Comparison of ENCODE assay signal across 14 mouse cellular contexts in the genomic region with DNA sequence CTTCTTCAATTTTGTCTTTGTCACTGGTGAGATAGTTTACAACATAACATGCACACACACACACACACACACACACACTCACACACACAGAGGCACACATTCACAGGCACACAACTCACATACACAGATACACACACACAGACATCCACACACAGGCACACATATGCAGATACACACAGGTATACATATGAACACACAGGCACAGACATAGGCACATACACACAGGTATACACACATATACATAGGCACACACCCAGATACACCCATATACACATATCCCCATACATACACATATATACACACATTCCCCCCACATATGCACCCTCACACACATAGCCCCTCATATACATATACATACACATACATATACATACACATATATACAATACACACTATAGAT. TPM values are rescaled to one million over a fixed set of nuclear protein-coding genes. Genes with fewer than 3 reads are reported as not detected.
DNase-seq lines count a peak whose midpoint lies in the region; ATAC-seq lines count a peak whose summit lies in the region.
"Had no signal": no experiment of that assay in that cellular context is flagged by ENCODE, and none has a peak within 500 bp of the region (broad histone marks: within the 10 kb centered on the region; RNA-seq: fewer than 3 reads in every experiment).

No protein-coding gene starts in this region.

- no peak overlapping the region for H3K27ac ChIP-seq in heart, embryonic 14.5 days (replicated peaks in 1 of 2; ENCODE audit: control insufficient read depth in 1 of 2, insufficient read depth in 1 of 2, low read depth in 2 of 2, low read length in 2 of 2)
- no peak overlapping the region for H3K27ac ChIP-seq in embryonic facial prominence, embryonic 11.5 days (replicated peaks; ENCODE audit: low read depth, low read length)
- no peak overlapping the region for H3K27ac ChIP-seq in hindbrain, embryonic 13.5 days
- H3K27ac ChIP-seq in midbrain, embryonic 15.5 days = no peak overlapping the region
- no peak overlapping the region for H3K27ac ChIP-seq in liver, embryonic 11.5 days (ENCODE audit: low read depth, low read length)

- ATAC-seq in heart, embryonic 14.5 days (ENCODE audit: insufficient number of reproducible peaks, insufficient read depth, low FRiP score, low read depth) = peak; percentile 27; the same call in 1 of the 2 replicates
- peak; percentile 63 for ATAC-seq in embryonic facial prominence, embryonic 11.5 days (replicated peaks; ENCODE audit: insufficient number of reproducible peaks, low FRiP score, low TSS enrichment, low read depth)
- ATAC-seq in hindbrain, embryonic 13.5 days (ENCODE audit: low FRiP score) = peak; percentile 68
- ATAC-seq in midbrain, embryonic 15.5 days (replicated peaks) = peak; percentile 74
- ATAC-seq in liver, embryonic 11.5 days (replicated peaks; ENCODE audit: low FRiP score) = no peak

- H3K36me3 ChIP-seq in heart, embryonic 14.5 days (ENCODE audit: control insufficient read depth, insufficient read depth, low read length) = peaks cover 15% of the 10 kb centered on the region
- no peaks in the 10 kb centered on the region for H3K36me3 ChIP-seq in embryonic facial prominence, embryonic 11.5 days (replicated peaks; ENCODE audit: control insufficient read depth, insufficient read depth, low read depth, low read length)
- H3K36me3 ChIP-seq in hindbrain, embryonic 13.5 days = no peaks in the 10 kb centered on the region; the same call in 1 of the 2 replicates
- H3K36me3 ChIP-seq in midbrain, embryonic 15.5 days (replicated peaks) = no peaks in the 10 kb centered on the region
- H3K36me3 ChIP-seq in liver, embryonic 11.5 days (ENCODE audit: control insufficient read depth, insufficient read depth, low read length) = 0 out of 2 replicates have a peak, but pooled peaks cover 4% of the 10 kb centered on the region

- no peak overlapping the region for H3K9ac ChIP-seq in heart, embryonic 14.5 days (ENCODE audit: low read length)
- no peak overlapping the region for H3K9ac ChIP-seq in embryonic facial prominence, embryonic 11.5 days (replicated peaks; ENCODE audit: low read length)
- H3K9ac ChIP-seq in hindbrain, embryonic 13.5 days = no peak overlapping the region
- no peak overlapping the region for H3K9ac ChIP-seq in midbrain, embryonic 15.5 days
- no peak overlapping the region for H3K9ac ChIP-seq in liver, embryonic 11.5 days (ENCODE audit: low read depth, low read length)

- H3K4me2 ChIP-seq in heart, embryonic 14.5 days (ENCODE audit: low read length) = no peak overlapping the region
- no peak overlapping the region for H3K4me2 ChIP-seq in embryonic facial prominence, embryonic 11.5 days (ENCODE audit: low read depth, low read length)
- no peak overlapping the region for H3K4me2 ChIP-seq in hindbrain, embryonic 13.5 days
- peak overlapping the region; percentile 74; the same call in 1 of the 2 replicates for H3K4me2 ChIP-seq in midbrain, embryonic 15.5 days
- H3K4me2 ChIP-seq in liver, embryonic 11.5 days = no peak overlapping the region

- H3K4me3 ChIP-seq in heart, embryonic 14.5 days (ENCODE audit: control insufficient read depth in 1 of 2, insufficient read depth in 1 of 2, low read depth in 1 of 2, low read length in 2 of 2) = no peak overlapping the region
- no peak overlapping the region for H3K4me3 ChIP-seq in embryonic facial prominence, embryonic 11.5 days (ENCODE audit: low read depth, low read length)
- H3K4me3 ChIP-seq in hindbrain, embryonic 13.5 days = no peak overlapping the region
- H3K4me3 ChIP-seq in midbrain, embryonic 15.5 days = no peak overlapping the region
- no peak overlapping the region for H3K4me3 ChIP-seq in liver, embryonic 11.5 days (ENCODE audit: low read depth, low read length)

- no peaks in the 10 kb centered on the region for H3K9me3 ChIP-seq in heart, embryonic 14.5 days (ENCODE audit: control insufficient read depth, low read length)
- no peaks in the 10 kb centered on the region for H3K9me3 ChIP-seq in embryonic facial prominence, embryonic 11.5 days (replicated peaks; ENCODE audit: control insufficient read depth, low read length)
- H3K9me3 ChIP-seq in hindbrain, embryonic 13.5 days = no peaks in the 10 kb centered on the region
- H3K9me3 ChIP-seq in midbrain, embryonic 15.5 days = no peaks in the 10 kb centered on the region
- no peaks in the 10 kb centered on the region for H3K9me3 ChIP-seq in liver, embryonic 11.5 days (ENCODE audit: control insufficient read depth, low read length)

- peaks cover 2 to 11% of the 10 kb centered on the region in 2 experiments; a peak in 3 of 4 replicates for H3K4me1 ChIP-seq in heart, embryonic 14.5 days (ENCODE audit: control insufficient read depth in 2 of 2, insufficient read depth in 2 of 2, low read length in 2 of 2)
- H3K4me1 ChIP-seq in embryonic facial prominence, embryonic 11.5 days (ENCODE audit: control insufficient read depth, insufficient read depth, low read length) = no peaks in the 10 kb centered on the region; the same call in 1 of the 2 replicates
- peaks cover 6% of the 10 kb centered on the region; the same call in 1 of the 2 replicates for H3K4me1 ChIP-seq in hindbrain, embryonic 13.5 days (replicated peaks)
- H3K4me1 ChIP-seq in midbrain, embryonic 15.5 days = peaks cover 10% of the 10 kb centered on the region; the same call in 1 of the 2 replicates
- H3K4me1 ChIP-seq in liver, embryonic 11.5 days (replicated peaks; ENCODE audit: control insufficient read depth, insufficient read depth, low read length) = no peaks in the 10 kb centered on the region

- H3K27me3 ChIP-seq in heart, embryonic 14.5 days (ENCODE audit: control insufficient read depth, insufficient read depth, low read length) = no peaks in the 10 kb centered on the region
- H3K27me3 ChIP-seq in embryonic facial prominence, embryonic 11.5 days (ENCODE audit: control insufficient read depth, insufficient read depth, low read length) = no peaks in the 10 kb centered on the region
- H3K27me3 ChIP-seq in hindbrain, embryonic 13.5 days = 0 out of 2 replicates have a peak, but pooled peaks cover 9% of the 10 kb centered on the region
- no peaks in the 10 kb centered on the region for H3K27me3 ChIP-seq in midbrain, embryonic 15.5 days (replicated peaks)
- no peaks in the 10 kb centered on the region for H3K27me3 ChIP-seq in liver, embryonic 11.5 days (replicated peaks; ENCODE audit: control insufficient read depth, insufficient read depth, low read length)

- DNase-seq in heart, postnatal 4 days = no peak
- no peak for DNase-seq in embryonic facial prominence, embryonic 11.5 days (ENCODE audit: low spot score)
- DNase-seq in thymus, postnatal 36 days = no peak
- DNase-seq in liver, embryonic 11.5 days (ENCODE audit: low spot score) = no peak
- DNase-seq in gastrocnemius, postnatal 4 days (ENCODE audit: low spot score in 2 of 2) = no peak
- DNase-seq: cerebellum, adult 11-12 months; gastrocnemius, postnatal 14 days had no signal

RNA-seq across cellular contexts. Expression of gene Gpx8, which starts 0.8 kb away (rescaled TPM):
- polyA plus RNA-seq in heart, embryonic 14.5 days (2014; fragmentation: Nextera tagmentation; extraction: Ambion mirVana) = 126 and 147 TPM in 2 replicates
- 10 to 100 TPM; 59.5 to 61.2 TPM for total RNA-seq in heart, postnatal 4 days (2021)
- polyA plus RNA-seq in embryonic facial prominence, embryonic 11.5 days (2014; fragmentation: Nextera tagmentation; extraction: Ambion mirVana) = 142 and 155 TPM in 2 replicates
- polyA plus RNA-seq in hindbrain, embryonic 13.5 days (2015; fragmentation: Nextera tagmentation; extraction: Ambion mirVana) = 78.5 and 78.6 TPM in 2 replicates
- polyA plus RNA-seq in midbrain, embryonic 15.5 days (2015; fragmentation: Nextera tagmentation; extraction: Ambion mirVana) = 42.0 and 52.5 TPM in 2 replicates
- 43.0 and 43.4 TPM in 2 replicates for polyA plus RNA-seq in liver, embryonic 11.5 days (2014; fragmentation: Nextera tagmentation; extraction: Ambion mirVana)
- total RNA-seq in gastrocnemius, postnatal 4 days (2021) = 10 to 100 TPM; 54.8 to 60.8 TPM

RNA-seq across cellular contexts. Expression of gene Cdc20b, which starts 12.1 kb away (rescaled TPM):
- polyA plus RNA-seq in heart, embryonic 14.5 days (2014; fragmentation: Nextera tagmentation; extraction: Ambion mirVana) = 0.12 TPM in 1 of 2 replicates, not detected in the other
- not detected for total RNA-seq in heart, postnatal 4 days (2021)
- 0.14 TPM in 1 of 2 replicates, not detected in the other for polyA plus RNA-seq in embryonic facial prominence, embryonic 11.5 days (2014; fragmentation: Nextera tagmentation; extraction: Ambion mirVana)
- 0.35 and 0.86 TPM in 2 replicates for polyA plus RNA-seq in hindbrain, embryonic 13.5 days (2015; fragmentation: Nextera tagmentation; extraction: Ambion mirVana)
- 0.45 and 0.57 TPM in 2 replicates for polyA plus RNA-seq in midbrain, embryonic 15.5 days (2015; fragmentation: Nextera tagmentation; extraction: Ambion mirVana)
- polyA plus RNA-seq in liver, embryonic 11.5 days (2014; fragmentation: Nextera tagmentation; extraction: Ambion mirVana) = not detected in 2 replicates
- not detected for total RNA-seq in gastrocnemius, postnatal 4 days (2021)
- total RNA-seq: adrenal gland, adult 18-20 months; gastrocnemius, postnatal 14 days; heart, postnatal 14 days; left cerebral cortex, postnatal 14 days had no signal
- polyA plus RNA-seq: small intestine, adult 2 months had no signal

RNA-seq across cellular contexts. Expression of gene Mcidas, which starts 53.4 kb away (rescaled TPM):
- polyA plus RNA-seq in heart, embryonic 14.5 days (2014; fragmentation: Nextera tagmentation; extraction: Ambion mirVana) = not detected in 2 replicates
- not detected for total RNA-seq in heart, postnatal 4 days (2021)
- polyA plus RNA-seq in embryonic facial prominence, embryonic 11.5 days (2014; fragmentation: Nextera tagmentation; extraction: Ambion mirVana) = not detected in 2 replicates
- polyA plus RNA-seq in hindbrain, embryonic 13.5 days (2015; fragmentation: Nextera tagmentation; extraction: Ambion mirVana) = 0.60 and 1.6 TPM in 2 replicates
- 0.75 and 0.83 TPM in 2 replicates for polyA plus RNA-seq in midbrain, embryonic 15.5 days (2015; fragmentation: Nextera tagmentation; extraction: Ambion mirVana)
- polyA plus RNA-seq in liver, embryonic 11.5 days (2014; fragmentation: Nextera tagmentation; extraction: Ambion mirVana) = not detected in 2 replicates
- not detected for total RNA-seq in gastrocnemius, postnatal 4 days (2021)
- total RNA-seq: adrenal gland, adult 18-20 months; gastrocnemius, postnatal 14 days; heart, postnatal 14 days had no signal
- polyA plus RNA-seq: small intestine, adult 2 months had no signal

RNA-seq across cellular contexts. Expression of gene Gzma, which starts 53.8 kb away (rescaled TPM):
- polyA plus RNA-seq in heart, embryonic 14.5 days (2014; fragmentation: Nextera tagmentation; extraction: Ambion mirVana) = not detected in 2 replicates
- not detected for total RNA-seq in heart, postnatal 4 days (2021)
- not detected in 2 replicates for polyA plus RNA-seq in embryonic facial prominence, embryonic 11.5 days (2014; fragmentation: Nextera tagmentation; extraction: Ambion mirVana)
- polyA plus RNA-seq in hindbrain, embryonic 13.5 days (2015; fragmentation: Nextera tagmentation; extraction: Ambion mirVana) = not detected in 2 replicates
- polyA plus RNA-seq in midbrain, embryonic 15.5 days (2015; fragmentation: Nextera tagmentation; extraction: Ambion mirVana) = not detected in 2 replicates
- not detected in 2 replicates for polyA plus RNA-seq in liver, embryonic 11.5 days (2014; fragmentation: Nextera tagmentation; extraction: Ambion mirVana)
- total RNA-seq in gastrocnemius, postnatal 4 days (2021) = not detected
- total RNA-seq: gastrocnemius, postnatal 14 days; left cerebral cortex, postnatal 14 days had no signal

RNA-seq across cellular contexts. Expression of gene Ccno, which starts 59.4 kb away (rescaled TPM):
- polyA plus RNA-seq in heart, embryonic 14.5 days (2014; fragmentation: Nextera tagmentation; extraction: Ambion mirVana) = 0.11 and 0.63 TPM in 2 replicates
- under 1 TPM in 1 of 2 experiments, not detected in 1; 0.16 TPM for total RNA-seq in heart, postnatal 4 days (2021)
- polyA plus RNA-seq in embryonic facial prominence, embryonic 11.5 days (2014; fragmentation: Nextera tagmentation; extraction: Ambion mirVana) = 0.17 and 0.66 TPM in 2 replicates
- polyA plus RNA-seq in hindbrain, embryonic 13.5 days (2015; fragmentation: Nextera tagmentation; extraction: Ambion mirVana) = 0.91 and 3.0 TPM in 2 replicates
- 1.6 and 2.3 TPM in 2 replicates for polyA plus RNA-seq in midbrain, embryonic 15.5 days (2015; fragmentation: Nextera tagmentation; extraction: Ambion mirVana)
- 0.08 TPM in 1 of 2 replicates, not detected in the other for polyA plus RNA-seq in liver, embryonic 11.5 days (2014; fragmentation: Nextera tagmentation; extraction: Ambion mirVana)
- total RNA-seq in gastrocnemius, postnatal 4 days (2021) = under 1 TPM in 1 of 2 experiments, not detected in 1; 0.26 TPM
